Mouse (Mus musculus) cerebellum, adult 2 months (tissue): ENCODE results near the gene Slc39a11.

Source experiments
- CTCF ChIP-seq: fragments of 200-500 bp; IDR thresholded peaks from 2 replicates; pipeline ENCODE4 v1.5.1; 2011; ENCODE audit warnings: low read depth, mild to moderate bottlenecking, control low read depth, low read length, moderate library complexity, borderline replicate concordance; ENCODE audit not compliant: insufficient read depth
- POLR2A ChIP-seq: fragments of 200-500 bp; IDR thresholded peaks from 2 replicates; pipeline ENCODE4 v1.6.1; 2011; ENCODE audit warnings: low read length, control low read depth, borderline replicate concordance; ENCODE audit not compliant: insufficient read depth

DNA sequence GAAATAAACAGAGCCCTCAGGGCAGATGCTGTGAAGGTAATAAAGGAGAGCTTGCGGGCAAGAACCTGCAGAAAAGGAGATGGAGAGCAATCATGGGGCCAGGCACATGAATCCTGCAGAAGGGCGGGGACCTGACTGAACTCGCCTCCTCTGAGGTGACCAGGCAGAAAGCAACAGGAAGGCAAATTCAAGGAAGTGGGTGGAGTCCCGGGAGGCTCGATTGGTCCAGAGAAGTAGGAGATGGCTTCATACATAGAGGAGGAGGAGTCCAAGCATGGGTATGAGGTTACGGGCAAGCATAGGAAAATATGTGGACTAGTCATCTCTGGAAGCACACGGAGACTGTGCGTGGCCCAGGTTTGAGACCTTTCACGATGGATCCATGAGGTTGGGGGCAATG is 212.5 kb downstream of the Slc39a11 start:
- TF ChIP-seq CTCF (no peak), POLR2A (no peak)
